Mouse (Mus musculus): Measurements from ENCODE around the gene Gm7942. TPM values are rescaled to one million over a fixed set of nuclear protein-coding genes. Genes with fewer than 3 reads are reported as not detected.

The Gm7942 gene
- polyA plus RNA-seq (2012; rRNA removed; ENCODE audit: low replicate concordance) = not detected in 2 replicates

DNA sequence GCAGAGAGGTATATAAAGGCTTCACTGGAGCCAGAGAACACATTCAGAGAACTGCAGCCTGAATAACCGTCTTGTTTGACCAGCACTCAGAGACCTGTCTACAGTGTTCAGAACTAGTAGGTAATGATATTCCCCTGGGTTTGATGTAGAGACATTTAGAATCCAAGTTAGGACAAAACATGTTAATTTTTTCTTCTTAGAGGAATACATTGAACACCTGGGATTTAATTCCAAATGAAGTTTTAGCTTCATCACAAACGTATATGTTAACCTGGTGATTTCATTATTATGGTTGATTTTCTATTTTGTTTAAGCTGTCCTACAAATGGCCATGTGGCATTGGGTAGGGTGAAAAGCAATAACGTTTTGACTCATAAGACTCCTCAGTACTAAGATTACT is at the start of gene Gm7942:
TSS of gene Gm7942 (plus strand) at position 301 of the 400 bp plus-strand sequence.

Other genes with a start within 250 kb of the Gm7942 start
- not detected in 2 replicates for gene Gm3183, start 241.5 kb upstream of the Gm7942 start, polyA plus RNA-seq (2012; rRNA removed; ENCODE audit: low replicate concordance)
- gene Gm6367, start 118.3 kb upstream of the Gm7942 start, polyA plus RNA-seq (2012; rRNA removed; ENCODE audit: low replicate concordance) = not detected in 2 replicates
- not detected in 2 replicates for gene Gm16513, start 75.7 kb downstream of the Gm7942 start, polyA plus RNA-seq (2012; rRNA removed; ENCODE audit: low replicate concordance)
- not detected in 2 replicates for gene Gm10424, start 165.8 kb downstream of the Gm7942 start, polyA plus RNA-seq (2012; rRNA removed; ENCODE audit: low replicate concordance)
- gene Gm3259, start 199.0 kb downstream of the Gm7942 start, polyA plus RNA-seq (2012; rRNA removed; ENCODE audit: low replicate concordance) = not detected in 2 replicates

Measured in duodenum, adult 2 months (tissue).